Mouse (Mus musculus) adrenal gland, postnatal 36 days (tissue): Measurements from ENCODE around the gene Acsf2. TPM values are rescaled to one million over a fixed set of nuclear protein-coding genes. Genes with fewer than 3 reads are reported as not detected.

Source experiments
- DNase-seq, 2 experiments: peaks; one replicate each; pipeline ENCODE4 v3.0.0; 2021; ENCODE audit warnings: mixed read lengths in 1 of 2
- total RNA-seq, 2 experiments: library from RNA; stranded (reverse); gene quantifications; 2 replicates each; pipeline ENCODE4 v1.2.3; 2021

The Acsf2 gene
- total RNA-seq, 2 experiments from 2014 or later: 130 to 146 TPM

GRCm38 (mm10) chr11:94548041-94548784 is 53.5 kb downstream of the Acsf2 start:
- DNase-seq: peak; percentile 70 to 79

DNA sequence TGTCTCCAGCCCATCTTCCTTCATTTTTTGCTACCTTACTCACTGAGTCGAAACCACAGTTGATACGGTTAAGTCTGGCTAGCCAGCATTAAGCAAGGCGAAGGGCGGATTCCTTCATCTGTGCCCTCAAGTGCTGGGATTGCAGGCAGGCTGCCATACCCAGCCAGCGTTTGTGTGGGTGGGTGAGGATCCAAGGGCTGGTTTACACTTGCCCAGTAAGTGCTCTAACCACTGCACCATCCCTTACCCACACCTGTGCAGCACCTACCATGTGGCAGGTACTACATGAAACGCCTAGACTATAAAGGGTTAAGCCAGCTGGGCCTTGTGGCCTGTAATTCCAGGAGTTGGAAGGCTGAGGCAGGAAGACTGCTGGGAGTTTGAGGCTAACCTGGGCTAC is 54.4 kb downstream of the Acsf2 start:
- no peak for DNase-seq

DNA sequence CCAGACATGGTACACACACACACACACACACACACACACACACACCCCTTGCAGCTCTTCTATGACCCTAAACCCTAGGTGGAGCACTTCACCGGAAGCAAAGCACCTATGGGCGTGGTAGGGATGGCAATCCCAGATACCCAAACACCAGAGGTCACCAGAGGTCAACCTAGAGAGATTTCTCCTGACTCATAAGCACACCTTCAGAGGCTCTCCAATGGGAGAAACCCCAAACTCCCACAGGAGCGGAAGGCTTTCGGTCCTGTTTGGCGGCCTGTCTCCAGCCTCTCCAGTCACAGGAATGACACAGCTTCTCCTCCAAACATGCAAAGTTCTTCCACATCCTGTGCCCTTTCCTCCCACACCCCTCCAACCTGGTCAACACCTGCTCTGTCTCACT is 55.3 kb downstream of the Acsf2 start:
- DNase-seq: no peak

DNA sequence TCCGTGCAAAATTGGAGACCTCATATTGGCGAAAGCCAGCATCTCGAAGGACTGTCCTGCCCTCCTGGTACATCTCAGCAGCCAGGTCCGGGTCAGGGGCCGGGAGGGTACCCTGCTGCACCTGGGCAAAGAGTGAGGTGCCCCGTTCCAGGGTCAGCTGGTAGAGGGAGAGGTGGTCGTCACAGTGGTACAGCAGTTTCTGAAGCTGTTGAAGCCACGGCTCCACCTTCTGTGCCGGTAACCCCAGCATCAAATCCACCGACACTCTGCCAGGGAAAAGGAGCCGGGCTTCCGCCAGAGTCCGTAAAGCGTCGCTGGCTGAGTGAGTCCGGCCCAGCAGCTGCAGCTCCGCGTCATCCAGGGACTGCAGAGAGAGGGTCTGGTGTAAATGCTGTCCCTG is 57.2 kb downstream of the Acsf2 start:
- DNase-seq: peak in 1 of 2 experiments; percentile 35

- DNase-seq: peak; percentile 97
These were observed 57.7 kb downstream of the Acsf2 start for GRCm38 (mm10) chr11:94543932-94544331.

DNA sequence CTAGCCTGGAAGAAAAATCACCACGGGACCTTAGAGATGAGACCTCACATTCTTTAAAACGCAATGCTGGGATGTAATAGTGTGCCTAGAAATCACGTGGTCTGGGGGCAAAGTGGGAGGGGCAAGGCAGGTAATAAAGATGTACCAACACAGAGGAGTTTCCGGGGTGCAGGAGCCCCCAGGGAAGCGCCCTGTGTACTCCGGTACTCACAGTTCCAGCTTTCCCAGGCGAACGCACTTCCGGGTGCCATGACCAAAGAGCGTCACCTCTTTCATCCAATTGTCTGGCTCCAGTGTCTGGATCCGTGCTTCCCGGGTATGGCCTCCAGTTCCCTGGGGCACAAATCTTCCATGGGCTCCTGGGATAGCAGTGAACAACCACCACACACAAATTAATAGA is 58.3 kb downstream of the Acsf2 start:
- no peak for DNase-seq

DNA sequence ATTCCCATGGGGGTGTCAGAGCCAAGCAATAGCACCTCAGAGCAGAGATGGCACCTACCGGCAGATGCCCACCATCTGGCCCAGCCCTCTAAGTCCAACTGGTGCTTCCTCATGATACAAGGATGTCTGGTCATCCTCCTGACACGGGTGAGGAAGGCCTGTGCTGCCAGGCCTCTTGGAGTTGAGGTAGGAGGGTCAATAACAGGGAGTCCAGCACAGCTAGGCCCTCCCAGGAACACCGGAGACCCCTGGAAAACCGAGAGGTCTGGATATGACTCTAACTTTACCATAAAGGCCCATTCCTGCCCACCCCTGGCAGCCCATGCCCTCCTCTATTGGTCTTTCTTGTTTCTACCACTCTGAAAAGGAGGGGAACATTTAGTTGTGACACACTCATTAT is 59.3 kb downstream of the Acsf2 start:
- no peak for DNase-seq

- no peak for DNase-seq
These were observed 61.9 kb downstream of the Acsf2 start for GRCm38 (mm10) chr11:94539761-94540160.

GRCm38 (mm10) chr11:94538733-94539292 is 62.9 kb downstream of the Acsf2 start:
- no peak for DNase-seq

DNA sequence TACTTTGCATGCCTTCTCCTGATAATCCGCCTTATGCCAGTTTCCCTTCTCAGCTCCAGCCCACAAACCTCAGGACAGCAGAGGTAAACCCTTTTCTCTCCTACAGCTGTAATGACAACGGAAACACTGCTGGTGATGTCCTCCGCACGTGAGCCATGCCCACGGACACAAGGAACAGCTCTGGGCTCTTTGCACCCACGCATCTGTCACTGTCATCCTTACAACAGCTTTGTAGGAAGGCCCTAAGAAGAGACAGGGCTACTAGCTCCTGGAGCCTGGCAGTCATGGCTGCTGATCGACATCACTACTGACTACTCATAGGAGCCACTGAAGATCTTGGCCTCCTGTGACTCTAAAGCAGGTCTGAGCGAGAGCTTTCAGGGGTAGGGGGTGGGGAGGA is 68.5 kb downstream of the Acsf2 start:
- no peak for DNase-seq

GRCm38 (mm10) chr11:94528879-94529278 is 72.8 kb downstream of the Acsf2 start:
- DNase-seq: no peak

DNA sequence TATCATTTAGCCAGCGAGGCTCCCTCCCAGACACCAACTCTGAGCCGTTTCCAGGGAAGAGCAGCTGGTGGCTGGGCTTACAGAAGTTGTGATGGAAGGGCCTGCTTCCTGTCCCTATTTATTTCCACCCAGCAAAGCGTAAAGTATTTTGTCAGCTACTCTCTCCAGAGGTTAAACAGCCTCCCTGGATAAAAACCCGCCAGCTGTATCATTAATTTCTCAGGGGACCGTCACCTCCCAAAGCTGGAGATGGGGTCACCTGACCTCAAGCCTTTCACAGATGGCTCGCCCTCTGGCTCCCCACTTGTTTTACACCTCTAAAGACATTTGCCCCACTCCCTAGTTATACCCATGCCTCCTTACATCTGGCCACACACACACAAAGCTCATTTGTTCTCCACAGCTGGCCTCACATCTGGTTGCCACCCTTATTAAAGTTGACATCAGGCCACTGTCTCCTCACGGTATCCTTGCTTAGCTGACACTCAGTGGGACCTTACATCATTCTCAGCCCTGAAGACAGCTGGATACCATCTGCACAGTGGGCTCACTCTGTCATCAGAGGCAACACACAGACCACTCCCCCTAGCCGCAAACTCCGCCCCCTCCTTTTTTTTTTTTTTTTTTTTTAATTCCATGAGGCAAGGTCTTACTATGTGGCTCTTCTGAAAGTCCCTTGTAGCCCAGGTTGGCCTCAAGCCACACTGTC is 75.3 kb downstream of the Acsf2 start:
- no peak for DNase-seq

GRCm38 (mm10) chr11:94521219-94521843 is 80.3 kb downstream of the Acsf2 start, which contains the start of gene Mycbpap:
Gene Mycbpap, minus strand, starts transcription at chr11:94521742.
- peak; percentile 72 for DNase-seq

- DNase-seq: no peak
These were observed 88.2 kb downstream of the Acsf2 start for GRCm38 (mm10) chr11:94513452-94513851.

GRCm38 (mm10) chr11:94508976-94509375 is 92.7 kb downstream of the Acsf2 start:
- DNase-seq: no peak

Other genes with a start within 250 kb of the Acsf2 start
- 1 to 10 TPM; 3.8 to 7.4 TPM for gene Abcc3, start 208.9 kb downstream of the Acsf2 start, total RNA-seq
- gene Cacna1g, start 127.7 kb downstream of the Acsf2 start, total RNA-seq: 1 to 10 TPM in 1 of 2 experiments, under 1 TPM in 1; 0.50 to 1.1 TPM
- gene Spata20, start 115.7 kb downstream of the Acsf2 start, total RNA-seq: not detected
- gene Epn3, start 101.9 kb downstream of the Acsf2 start, total RNA-seq: 10 to 100 TPM; 13.5 to 25.9 TPM
- 1 to 10 TPM; 3.6 to 9.7 TPM for gene Mycbpap, start 80.1 kb downstream of the Acsf2 start, total RNA-seq
- gene Rsad1, start 52.6 kb downstream of the Acsf2 start, total RNA-seq: 10 to 100 TPM; 11.9 to 13.3 TPM
- gene Chad, start 36.8 kb downstream of the Acsf2 start, total RNA-seq: not detected
- gene Lrrc59, start 27.9 kb upstream of the Acsf2 start, total RNA-seq: 100 to 1,000 TPM; 117 to 141 TPM
- 10 to 100 TPM; 65.6 to 90.4 TPM for gene Mrpl27, start 51.9 kb upstream of the Acsf2 start, total RNA-seq
- gene Eme1, start 52.1 kb upstream of the Acsf2 start, total RNA-seq: under 1 TPM; 0.72 to 0.99 TPM
- gene Xylt2, start 75.6 kb upstream of the Acsf2 start, total RNA-seq: 10 to 100 TPM; 10.6 to 14.2 TPM
- gene Gm11541, start 102.6 kb upstream of the Acsf2 start, total RNA-seq: not detected
- under 1 TPM; 0.23 to 0.26 TPM for gene Cdc34b, start 139.9 kb upstream of the Acsf2 start, total RNA-seq
- not detected for gene Tmem92, start 180.8 kb upstream of the Acsf2 start, total RNA-seq